Mouse (Mus musculus): ENCODE results near the gene Adora3. TPM values are rescaled to one million over a fixed set of nuclear protein-coding genes. Genes with fewer than 3 reads are reported as not detected.

Gene Adora3
- polyA plus RNA-seq, 1 experiment from 2014 or later = not detected

DNA sequence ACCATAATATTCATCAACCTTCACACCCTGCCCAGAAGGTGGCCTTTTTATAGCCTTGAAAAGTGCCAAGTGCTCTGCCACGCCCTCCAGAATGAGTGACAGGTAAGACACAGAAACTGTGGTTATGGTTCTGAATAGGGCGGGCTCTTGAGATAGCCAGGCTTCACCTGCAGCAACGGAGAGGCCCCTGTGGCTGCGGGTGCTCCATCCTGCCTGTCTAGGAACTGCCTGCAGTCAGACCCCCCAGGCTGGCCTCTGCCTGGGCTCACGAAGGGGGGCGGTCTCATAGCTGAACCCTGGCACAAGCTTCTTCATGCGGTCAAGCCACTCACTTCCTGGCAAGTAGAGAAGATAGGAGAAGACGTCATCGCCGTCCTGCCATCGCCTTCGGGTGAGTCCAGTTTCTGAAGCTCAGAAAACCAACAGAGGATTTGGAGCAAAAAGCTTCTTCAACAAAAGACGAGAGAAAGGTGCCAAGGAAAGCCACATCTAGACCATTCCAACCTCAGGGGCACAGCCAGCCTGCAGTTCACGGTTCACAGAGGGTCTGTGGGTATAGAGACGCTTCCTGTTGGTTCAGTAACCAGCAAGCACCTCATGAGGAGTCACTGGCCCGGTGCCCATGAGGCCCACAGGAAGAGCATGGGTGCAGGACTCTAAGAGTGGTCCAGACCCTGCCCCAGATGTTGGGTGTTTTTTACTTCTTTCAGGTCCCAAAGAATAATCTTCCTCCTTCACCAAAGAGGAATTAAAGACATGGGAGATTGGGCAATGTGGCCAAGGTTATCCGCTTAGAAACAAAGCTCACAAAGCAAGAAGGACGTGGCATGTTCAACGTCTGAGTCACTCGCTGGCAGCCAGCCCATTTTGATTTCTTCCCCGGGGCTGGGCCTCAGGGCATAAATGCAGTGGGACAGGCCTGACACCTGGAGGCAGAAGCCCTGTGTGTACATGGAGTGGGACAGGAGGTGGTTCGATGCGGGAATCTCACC, 24.2 kb downstream of the Adora3 start:
- Histone ChIP-seq H3K36me3 (no peaks in the 10 kb centered on the region), H3K9ac (no peak overlapping the region), H3K4me3 (replicated peaks) (no peak overlapping the region), H3K4me1 (peaks cover 48% of the 10 kb centered on the region), H3K4me2 (no peak overlapping the region), H3K9me3 (replicated peaks) (no peaks in the 10 kb centered on the region), H3K27ac (peak overlapping the region; percentile 49), H3K27me3 (no peaks in the 10 kb centered on the region)
- no peak; the same call in 1 of the 2 replicates for ATAC-seq (replicated peaks; ENCODE audit: low FRiP score)
- WGBS = 70% methylated on average over 23 of the region's 23 CpGs

DNA sequence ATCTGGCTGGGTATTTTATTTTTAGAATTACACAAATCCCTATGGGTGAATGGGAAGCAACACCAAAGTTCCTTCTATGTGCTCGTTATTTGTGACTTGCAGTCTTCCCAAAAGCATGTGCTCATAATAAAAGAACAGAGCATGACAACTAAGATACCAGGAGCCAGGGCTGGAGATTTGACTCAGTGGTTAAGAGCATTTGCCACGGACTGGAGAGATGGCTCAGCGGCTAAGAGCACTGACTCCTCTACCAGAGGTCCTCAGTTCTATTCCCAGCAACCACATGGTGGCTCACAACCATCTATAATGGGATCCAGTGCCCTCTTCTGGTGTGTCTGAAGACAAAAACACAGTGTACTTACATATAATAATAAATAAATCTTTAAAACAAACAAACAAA, 26.2 kb downstream of the Adora3 start:
- no peaks in the 10 kb centered on the region for H3K9me3 ChIP-seq (replicated peaks)
- WGBS = 78% methylated on average over 3 of the region's 3 CpGs
- no peak overlapping the region for H3K4me2 ChIP-seq
- no peaks in the 10 kb centered on the region for H3K36me3 ChIP-seq
- no peak for ATAC-seq (replicated peaks; ENCODE audit: low FRiP score)
- H3K27ac ChIP-seq = no peak overlapping the region
- H3K4me3 ChIP-seq (replicated peaks) = no peak overlapping the region
- H3K9ac ChIP-seq = no peak overlapping the region
- H3K4me1 ChIP-seq = peaks cover 39% of the 10 kb centered on the region
- H3K27me3 ChIP-seq = no peaks in the 10 kb centered on the region

DNA sequence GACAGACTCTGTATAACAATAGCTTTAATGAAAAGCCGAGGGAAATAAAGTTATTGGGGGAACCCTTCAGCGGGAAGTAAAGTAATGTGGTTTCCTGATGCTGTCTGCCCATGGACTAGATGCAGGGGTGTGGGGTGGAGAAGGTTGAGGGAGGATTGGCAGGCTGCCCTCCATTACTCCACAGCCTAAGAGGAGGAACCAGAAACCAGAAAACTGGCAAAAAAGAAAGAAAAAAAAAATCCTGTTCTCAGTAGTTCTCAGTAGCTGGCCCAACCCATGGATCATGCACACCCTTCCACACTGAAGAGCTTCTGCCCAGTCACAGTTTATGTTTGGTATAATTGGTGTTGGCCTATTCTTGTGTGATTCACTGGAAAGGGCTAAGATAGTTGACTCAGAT, 27.7 kb downstream of the Adora3 start:
- Histone ChIP-seq H3K9ac (no peak overlapping the region), H3K27ac (no peak overlapping the region), H3K4me2 (no peak overlapping the region), H3K9me3 (replicated peaks) (no peaks in the 10 kb centered on the region), H3K27me3 (no peaks in the 10 kb centered on the region), H3K4me3 (replicated peaks) (no peak overlapping the region), H3K36me3 (no peaks in the 10 kb centered on the region), H3K4me1 (peaks cover 26% of the 10 kb centered on the region)
- no peak for ATAC-seq (replicated peaks; ENCODE audit: low FRiP score)
- WGBS = 74% methylated on average over 2 of the region's 2 CpGs

DNA sequence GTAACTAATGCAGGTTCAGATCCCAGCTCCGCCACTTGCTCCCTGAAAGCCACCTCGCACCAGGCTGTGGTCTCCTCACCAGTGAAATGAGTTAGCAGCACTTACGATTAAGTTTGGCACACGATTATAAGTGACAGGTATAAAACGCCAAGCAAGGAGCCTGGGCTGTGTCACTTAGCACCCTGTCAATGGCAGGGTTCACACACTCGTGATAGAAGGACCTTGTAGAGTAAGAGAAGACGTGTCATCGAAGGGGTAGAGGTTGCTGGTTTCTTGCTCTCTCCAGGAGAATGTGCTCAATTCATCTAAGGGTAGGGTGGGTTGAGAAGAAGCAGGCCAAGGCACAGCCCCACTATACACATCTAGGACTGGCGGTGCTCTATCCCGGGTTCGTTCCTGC, 28.2 kb downstream of the Adora3 start:
- H3K4me2 ChIP-seq = no peak overlapping the region
- H3K27ac ChIP-seq = no peak overlapping the region
- H3K36me3 ChIP-seq = no peaks in the 10 kb centered on the region
- peaks cover 21% of the 10 kb centered on the region for H3K4me1 ChIP-seq
- no peak for ATAC-seq (replicated peaks; ENCODE audit: low FRiP score)
- WGBS = 97% methylated on average over 11 of the region's 11 CpGs
- H3K4me3 ChIP-seq (replicated peaks) = no peak overlapping the region
- no peaks in the 10 kb centered on the region for H3K9me3 ChIP-seq (replicated peaks)
- H3K27me3 ChIP-seq = no peaks in the 10 kb centered on the region
- H3K9ac ChIP-seq = no peak overlapping the region

DNA sequence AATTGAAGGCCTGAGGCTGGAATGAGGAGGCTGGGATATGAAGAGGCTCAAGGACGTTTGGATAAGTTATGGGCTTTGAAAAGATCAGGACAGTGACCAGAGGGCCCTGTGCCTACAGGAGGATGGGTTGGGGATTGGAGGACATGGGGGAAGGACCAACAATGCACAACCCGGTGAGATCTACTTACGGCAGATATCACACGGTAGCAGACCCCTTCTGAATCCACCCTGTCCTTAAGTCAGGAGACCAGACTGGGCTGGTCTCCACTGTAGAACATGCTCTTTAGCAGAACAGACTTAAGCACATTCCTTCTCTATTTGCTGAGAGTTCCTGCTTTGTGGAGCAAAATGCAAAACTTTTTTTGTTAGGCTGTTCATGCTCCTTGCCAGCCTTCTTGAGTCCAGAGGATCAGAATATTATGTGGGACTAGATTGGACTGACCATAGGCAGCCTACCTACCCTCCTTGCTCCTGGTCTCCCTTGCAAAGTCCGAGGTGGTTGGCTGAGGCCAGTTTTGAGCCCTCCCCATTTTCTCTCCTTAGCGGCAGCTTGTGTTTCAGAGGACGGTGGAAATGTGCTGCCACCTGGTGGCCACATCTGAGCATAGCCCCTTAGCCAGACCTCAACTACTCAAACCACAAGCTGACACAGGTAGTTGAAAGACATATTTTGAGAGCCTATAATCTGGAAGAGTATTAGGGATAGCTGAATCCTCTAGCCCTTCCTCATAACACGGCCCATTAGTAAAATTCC, 28.9 kb downstream of the Adora3 start:
- Histone ChIP-seq H3K4me2 (no peak overlapping the region), H3K36me3 (no peaks in the 10 kb centered on the region), H3K9ac (no peak overlapping the region), H3K27me3 (no peaks in the 10 kb centered on the region), H3K4me3 (replicated peaks) (no peak overlapping the region), H3K27ac (no peak overlapping the region), H3K4me1 (peaks cover 13% of the 10 kb centered on the region), H3K9me3 (replicated peaks) (no peaks in the 10 kb centered on the region)
- WGBS = 44% methylated on average over 8 of the region's 8 CpGs
- peak; percentile 87 for ATAC-seq (replicated peaks; ENCODE audit: low FRiP score)

DNA sequence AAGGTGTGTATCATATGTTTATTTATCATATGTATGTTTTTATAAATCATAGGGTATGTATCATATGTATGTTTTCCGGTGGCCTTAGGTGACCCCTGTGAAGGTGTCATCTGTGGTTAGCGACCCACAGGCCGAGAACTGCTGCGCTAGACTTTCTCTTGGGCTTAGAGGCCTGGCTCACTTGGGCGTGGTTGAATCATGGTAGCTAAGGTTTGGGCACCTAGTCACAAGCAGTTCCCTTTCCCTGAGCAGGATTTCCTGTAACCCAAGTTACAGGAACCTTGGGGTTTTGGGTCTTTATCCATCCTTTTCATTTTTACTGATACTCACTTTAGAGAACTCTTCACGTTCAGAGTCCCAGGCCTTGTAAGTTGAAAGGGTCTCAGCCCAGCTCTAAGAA, 29.6 kb downstream of the Adora3 start:
- no peak overlapping the region for H3K4me2 ChIP-seq
- no peaks in the 10 kb centered on the region for H3K36me3 ChIP-seq
- ATAC-seq (replicated peaks; ENCODE audit: low FRiP score) = no peak
- WGBS = 78% methylated on average over 6 of the region's 6 CpGs
- H3K4me1 ChIP-seq = peaks cover 7% of the 10 kb centered on the region; the same call in 1 of the 2 replicates
- H3K9ac ChIP-seq = no peak overlapping the region
- H3K27ac ChIP-seq = no peak overlapping the region
- H3K9me3 ChIP-seq (replicated peaks) = no peaks in the 10 kb centered on the region
- no peaks in the 10 kb centered on the region for H3K27me3 ChIP-seq
- no peak overlapping the region for H3K4me3 ChIP-seq (replicated peaks)

DNA sequence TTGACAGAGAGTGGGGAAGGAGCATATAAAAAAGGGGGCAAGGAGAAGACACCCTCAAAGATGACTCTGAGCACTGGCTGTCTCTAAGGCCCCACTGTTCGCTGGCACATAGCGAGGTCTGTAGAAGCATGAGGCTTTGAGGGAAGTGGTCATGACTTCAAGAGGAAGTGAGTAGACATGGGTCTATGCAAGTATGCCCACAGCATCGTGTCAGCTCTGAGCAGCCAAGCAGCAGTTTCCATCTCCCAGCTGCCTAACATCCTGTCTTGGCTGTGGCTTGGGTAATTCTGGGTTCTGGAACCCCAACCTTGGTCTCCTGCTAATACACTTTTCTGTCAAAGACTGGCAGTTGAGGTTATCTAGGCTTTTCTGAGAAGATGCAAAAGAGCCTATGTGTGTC, 30.1 kb downstream of the Adora3 start:
- Histone ChIP-seq H3K9ac (no peak overlapping the region), H3K4me2 (no peak overlapping the region), H3K36me3 (no peaks in the 10 kb centered on the region), H3K27ac (no peak overlapping the region), H3K27me3 (no peaks in the 10 kb centered on the region), H3K4me3 (replicated peaks) (no peak overlapping the region), H3K4me1 (peaks cover 4% of the 10 kb centered on the region; the same call in 1 of the 2 replicates), H3K9me3 (replicated peaks) (no peaks in the 10 kb centered on the region)
- ATAC-seq (replicated peaks; ENCODE audit: low FRiP score) = no peak
- 81% methylated on average over 3 of the region's 3 CpGs for WGBS

DNA sequence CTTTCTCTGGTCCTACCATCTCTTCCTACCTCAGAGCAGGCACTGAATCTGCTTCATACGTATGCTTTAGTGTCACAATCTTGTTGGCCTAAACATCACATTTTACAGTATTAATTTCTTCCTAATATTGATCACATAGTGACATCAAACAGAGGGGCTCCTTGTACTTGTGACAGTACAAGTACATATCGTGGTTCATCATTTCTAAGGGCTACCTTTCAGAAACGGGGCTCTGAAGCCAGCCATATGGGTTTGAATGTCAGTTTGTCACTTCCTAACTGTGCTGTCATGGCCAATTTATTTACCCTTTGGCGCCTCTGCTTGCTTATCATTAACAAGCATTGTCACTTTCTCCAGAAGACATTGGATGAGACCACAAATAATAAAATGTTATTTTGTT, 30.8 kb downstream of the Adora3 start:
- WGBS = 70% methylated on average over 4 of the region's 4 CpGs
- no peak for ATAC-seq (replicated peaks; ENCODE audit: low FRiP score)
- no peak overlapping the region for H3K4me3 ChIP-seq (replicated peaks)
- no peak overlapping the region for H3K9ac ChIP-seq
- peaks cover 4% of the 10 kb centered on the region; the same call in 1 of the 2 replicates for H3K4me1 ChIP-seq
- H3K36me3 ChIP-seq = no peaks in the 10 kb centered on the region
- no peak overlapping the region for H3K4me2 ChIP-seq
- no peak overlapping the region for H3K27ac ChIP-seq
- no peaks in the 10 kb centered on the region for H3K27me3 ChIP-seq
- no peaks in the 10 kb centered on the region for H3K9me3 ChIP-seq (replicated peaks)

DNA sequence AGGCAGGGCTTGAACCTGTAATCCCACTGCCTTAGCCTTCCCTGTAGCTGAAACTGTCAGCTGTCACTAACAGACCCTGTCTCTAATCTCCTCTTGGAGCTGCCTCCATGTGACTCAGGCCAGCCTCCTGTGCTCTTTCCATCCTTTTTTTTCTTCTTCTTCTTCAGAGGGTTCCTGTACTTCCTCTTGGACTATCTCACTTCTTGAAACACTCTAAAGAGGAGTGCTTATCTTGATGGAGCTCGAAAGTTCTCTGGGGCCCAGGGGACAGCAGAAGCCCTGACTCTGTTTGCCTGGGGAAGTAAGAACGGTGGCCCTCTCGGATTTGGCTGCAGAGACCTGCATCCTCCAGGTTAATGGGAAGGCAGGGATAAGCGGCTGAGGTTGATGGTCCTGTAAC, 33.6 kb downstream of the Adora3 start:
- Histone ChIP-seq H3K4me2 (no peak overlapping the region), H3K9ac (no peak overlapping the region), H3K36me3 (no peaks in the 10 kb centered on the region), H3K9me3 (replicated peaks) (no peaks in the 10 kb centered on the region), H3K4me1 (peaks cover 4% of the 10 kb centered on the region; the same call in 1 of the 2 replicates), H3K4me3 (replicated peaks) (no peak overlapping the region), H3K27me3 (no peaks in the 10 kb centered on the region), H3K27ac (no peak overlapping the region)
- WGBS = 77% methylated on average over 4 of the region's 4 CpGs
- no peak for ATAC-seq (replicated peaks; ENCODE audit: low FRiP score)

DNA sequence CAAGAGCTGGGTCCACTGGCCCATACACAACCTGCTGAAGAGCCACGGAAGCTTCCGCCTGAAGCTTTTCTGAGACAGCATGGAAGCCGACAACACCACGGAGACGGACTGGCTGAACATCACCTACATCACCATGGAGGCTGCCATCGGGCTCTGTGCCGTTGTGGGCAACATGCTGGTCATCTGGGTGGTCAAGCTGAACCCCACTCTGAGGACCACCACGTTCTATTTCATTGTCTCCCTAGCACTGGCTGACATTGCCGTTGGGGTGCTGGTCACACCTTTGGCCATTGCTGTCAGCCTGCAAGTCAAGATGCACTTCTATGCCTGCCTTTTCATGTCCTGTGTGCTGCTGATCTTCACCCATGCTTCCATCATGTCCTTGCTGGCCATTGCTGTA, 34.1 kb downstream of the Adora3 start:
- WGBS = 90% methylated on average over 9 of the region's 9 CpGs
- Histone ChIP-seq H3K4me2 (no peak overlapping the region), H3K9ac (no peak overlapping the region), H3K4me3 (replicated peaks) (no peak overlapping the region), H3K4me1 (peaks cover under 1% of the 10 kb centered on the region; the same call in 1 of the 2 replicates), H3K9me3 (replicated peaks) (no peaks in the 10 kb centered on the region), H3K27me3 (no peaks in the 10 kb centered on the region), H3K36me3 (no peaks in the 10 kb centered on the region), H3K27ac (no peak overlapping the region)
- no peak for ATAC-seq (replicated peaks; ENCODE audit: low FRiP score)

DNA sequence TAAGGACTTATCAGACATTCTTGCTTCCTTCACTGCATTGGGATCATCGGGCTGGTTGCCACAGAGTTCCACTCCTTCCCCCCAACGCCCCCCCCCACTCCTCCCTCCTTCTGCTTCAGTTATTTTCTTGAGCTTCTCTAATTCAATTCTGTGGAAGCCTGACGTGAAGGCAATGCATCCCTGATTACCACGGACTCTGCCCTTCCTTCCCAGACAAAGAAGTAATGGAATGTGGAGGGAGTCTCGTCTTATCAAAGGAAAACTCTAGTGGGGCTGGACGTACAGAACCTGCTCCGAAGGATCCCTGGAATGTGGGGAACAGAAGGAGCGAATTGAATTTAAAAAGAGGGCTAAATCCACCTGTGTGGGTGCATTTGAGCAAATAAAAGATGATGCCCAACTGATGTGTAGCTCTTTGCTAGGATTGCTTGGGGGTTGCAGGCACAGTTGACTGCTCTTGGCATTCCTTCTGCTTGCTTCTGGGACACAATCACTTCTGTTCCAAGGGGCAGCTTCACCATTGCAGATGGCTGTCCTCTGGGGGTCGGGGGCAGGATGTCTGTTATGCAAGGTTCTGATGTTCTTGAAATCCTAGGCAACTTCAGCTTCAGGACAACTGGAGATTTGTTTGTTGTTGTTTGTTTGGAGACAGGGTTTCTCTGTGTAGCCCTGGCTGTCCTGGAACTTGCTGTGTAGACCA, 37.4 kb downstream of the Adora3 start:
- Histone ChIP-seq H3K4me1 (no peaks in the 10 kb centered on the region), H3K9ac (no peak overlapping the region), H3K27me3 (no peaks in the 10 kb centered on the region), H3K4me2 (no peak overlapping the region), H3K36me3 (no peaks in the 10 kb centered on the region), H3K27ac (no peak overlapping the region), H3K9me3 (replicated peaks) (no peaks in the 10 kb centered on the region), H3K4me3 (replicated peaks) (no peak overlapping the region)
- 57% methylated on average over 9 of the region's 9 CpGs for WGBS
- no peak for ATAC-seq (replicated peaks; ENCODE audit: low FRiP score)

DNA sequence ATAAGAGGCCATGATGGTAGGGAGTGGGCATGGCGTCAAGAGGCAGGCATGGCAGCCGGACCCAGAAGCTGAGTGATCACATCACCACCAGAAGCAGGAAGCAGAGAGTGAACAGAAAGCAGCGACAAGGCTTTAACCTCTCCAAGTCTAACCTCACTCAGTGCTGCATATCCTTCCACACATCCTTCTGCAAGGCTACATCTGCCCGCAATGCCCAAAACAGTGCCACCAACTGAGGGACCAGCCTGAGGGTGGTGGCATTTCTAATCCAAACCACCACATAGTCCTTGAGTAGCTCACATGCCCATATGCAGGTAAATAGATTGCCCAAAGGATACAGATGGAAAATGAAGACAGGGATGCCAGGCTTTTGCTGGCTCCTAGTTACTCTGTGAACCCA, 38.3 kb downstream of the Adora3 start:
- Histone ChIP-seq H3K4me1 (0 out of 2 replicates have a peak, but pooled peaks cover 2% of the 10 kb centered on the region), H3K4me3 (replicated peaks) (no peak overlapping the region), H3K36me3 (no peaks in the 10 kb centered on the region), H3K27ac (no peak overlapping the region), H3K4me2 (no peak overlapping the region), H3K9ac (no peak overlapping the region), H3K27me3 (no peaks in the 10 kb centered on the region), H3K9me3 (replicated peaks) (no peaks in the 10 kb centered on the region)
- WGBS = 92% methylated on average over 4 of the region's 4 CpGs
- no peak for ATAC-seq (replicated peaks; ENCODE audit: low FRiP score)
